Mouse (Mus musculus) testis, adult 2 months (tissue): ENCODE data around the gene Arid1a.

ENCODE experiments used
- CTCF ChIP-seq: fragments of 200-500 bp; IDR thresholded peaks from 2 replicates; pipeline ENCODE4 v1.5.1; 2012; ENCODE audit warnings: low read depth, mild to moderate bottlenecking, inconsistent platforms, low read length, moderate library complexity; ENCODE audit not compliant: control insufficient read depth, insufficient read depth, insufficient replicate concordance
- POLR2A ChIP-seq: fragments of 200-500 bp; IDR thresholded peaks from 2 replicates; pipeline ENCODE4 v1.6.1; 2012; ENCODE audit warnings: low read depth, mild to moderate bottlenecking, inconsistent platforms, low read length, moderate library complexity; ENCODE audit not compliant: control insufficient read depth

DNA sequence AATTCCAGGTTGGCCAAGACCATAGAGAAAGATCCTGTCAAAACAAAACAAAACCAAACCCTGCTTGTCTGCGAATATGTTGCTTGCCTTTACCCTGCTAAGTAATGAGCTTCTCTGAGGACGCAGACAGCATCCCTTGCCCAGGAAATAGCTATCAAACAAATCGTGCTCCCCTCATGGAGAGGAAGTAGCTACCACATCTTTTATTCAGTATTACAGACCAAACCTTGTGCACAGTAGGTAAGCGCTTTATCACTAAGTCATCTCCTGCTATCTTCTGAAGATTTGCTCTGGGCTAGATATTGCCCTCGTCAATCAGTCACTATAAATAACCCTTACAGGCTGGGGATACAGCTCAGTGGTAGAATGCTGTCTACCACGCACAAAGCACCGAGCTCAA is 127.4 kb downstream of the Arid1a start:
- TF ChIP-seq CTCF (no peak), POLR2A (no peak)
